Mouse (Mus musculus): ENCODE results near the gene Dnah7b.

GRCm38 (mm10) chr1:46066015-46066414 is at the start of gene Dnah7b:
- TF ChIP-seq POLR2A (IDR thresholded peaks at IDR 0.05; ENCODE audit: extremely low read depth, insufficient read depth, low read length) (no peak), CTCF (IDR thresholded peaks at IDR 0.05; ENCODE audit: extremely low read depth, insufficient read depth, low read length) (no peak)

Measured in cortical plate, adult 2 months (tissue).